Mouse (Mus musculus) kidney, embryonic 16.5 days (tissue): ENCODE results near the gene Map2k2. TPM values are rescaled to one million over a fixed set of nuclear protein-coding genes. Genes with fewer than 3 reads are reported as not detected.
A peak's percentile ranks its signal among the peaks of the same experiment; 100 is the strongest.
"Not testable (repeated sequence)": the region's sequence is repeated elsewhere in the genome, so short reads cannot be mapped to it uniquely, and the experiment has no call there.

Experiments used
- ATAC-seq: fragments of 200-750 bp; cut with Nextera tagmentation; 2 replicates; pipeline ENCODE4 v1.8.0; 2017; ENCODE audit warnings: moderate TSS enrichment; ENCODE audit not compliant: low FRiP score, low TSS enrichment
- H3K27ac ChIP-seq: fragments of 300-500 bp; sonication (generic); 2 replicates; pipeline ENCODE4 v1.5.1; 2014; ENCODE audit warnings: low read length
- H3K27me3 ChIP-seq: fragments of 300-500 bp; sonication (generic); 2 replicates; pipeline ENCODE4 v1.6.1; 2014; ENCODE audit warnings: low read length, control low read depth, mixed read lengths; ENCODE audit not compliant: insufficient read depth
- H3K36me3 ChIP-seq: fragments of 300-500 bp; sonication (generic); 2 replicates; pipeline ENCODE4 v1.6.1; 2014; ENCODE audit warnings: low read length, control low read depth, mixed read lengths; ENCODE audit not compliant: insufficient read depth
- H3K4me1 ChIP-seq: fragments of 300-500 bp; sonication (generic); 2 replicates; pipeline ENCODE4 v1.6.1; 2014; ENCODE audit warnings: low read length, control low read depth, mixed read lengths; ENCODE audit not compliant: insufficient read depth
- H3K4me2 ChIP-seq: fragments of 300-500 bp; sonication (generic); replicated peaks from 2 replicates; pipeline ENCODE4 v1.6.1; 2014; ENCODE audit warnings: low read depth, low read length
- H3K4me3 ChIP-seq: fragments of 300-500 bp; sonication (generic); 2 replicates; pipeline ENCODE4 v1.5.1; 2014; ENCODE audit warnings: mild to moderate bottlenecking, low read length
- H3K9ac ChIP-seq: fragments of 300-500 bp; sonication (generic); replicated peaks from 2 replicates; pipeline ENCODE4 v1.6.1; 2014; ENCODE audit warnings: low read length
- H3K9me3 ChIP-seq: fragments of 300-500 bp; sonication (generic); 2 replicates; pipeline ENCODE4 v1.6.1; 2016; ENCODE audit warnings: low read length, control low read depth
- WGBS: fragments of 180-500 bp; shearing (Covaris S2); extraction: QIAGEN DNeasy Blood & Tissue Kit; methylation state at CpG from one replicate; pipeline ENCODE4 v1.1.7; 2014; 5-methylcytosine and 5-hydroxymethylcytosine counted together
- polyA plus RNA-seq: library from polyadenylated mRNA; unstranded; fragments of >200 nt; fragmentation: Nextera tagmentation; extraction: Ambion mirVana; gene quantifications from 2 replicates; pipeline ENCODE4 v1.2.1, GENCODE M21; 2015

Map2k2 gene
- polyA plus RNA-seq, 1 experiment from 2014 or later: 195 TPM

DNA sequence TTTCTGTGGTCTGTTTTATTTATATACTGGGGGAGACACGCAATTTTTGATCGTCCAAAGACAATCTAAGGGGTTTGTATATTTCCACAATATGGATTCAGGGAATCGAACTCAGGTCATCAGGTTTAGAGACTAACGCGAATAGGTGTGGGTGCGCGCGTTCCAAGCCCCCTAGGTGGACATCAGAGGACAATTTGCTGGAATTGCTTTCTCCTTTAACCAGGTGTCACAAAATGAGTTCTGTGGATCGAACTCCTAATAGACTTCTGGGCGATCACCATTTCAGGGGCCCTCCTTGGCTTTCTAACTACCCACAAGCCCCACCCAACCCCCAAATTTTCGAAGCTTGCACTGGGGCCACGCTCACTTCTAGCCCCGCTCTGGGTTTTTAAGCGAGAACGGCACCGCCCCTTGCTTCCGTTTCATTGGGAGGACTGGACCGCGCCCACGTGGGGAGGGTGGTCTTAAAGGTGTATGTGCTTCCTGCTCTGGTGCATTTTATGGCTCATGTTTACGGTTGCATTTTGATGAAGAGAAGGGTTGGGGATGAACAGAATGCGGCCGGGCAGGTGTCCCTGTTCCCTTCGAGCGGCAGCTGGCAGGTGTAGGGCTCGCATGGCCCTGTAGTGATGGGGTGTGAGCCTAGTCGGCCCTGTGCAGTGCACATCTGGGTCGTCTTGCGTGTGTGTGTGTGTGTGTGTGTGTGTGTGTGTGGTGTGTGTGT is 63.0 kb downstream of the Map2k2 start:
- Histone ChIP-seq H3K9me3 (no peaks in the 10 kb centered on the region), H3K36me3 (peaks cover under 1% of the 10 kb centered on the region; the same call in 1 of the 2 replicates), H3K4me1 (peaks cover 37% of the 10 kb centered on the region), H3K4me2 (peak overlapping the region; percentile 61), H3K4me3 (peak overlapping the region; percentile 88), H3K9ac (peak overlapping the region; percentile 65), H3K27ac (peak overlapping the region; percentile 89), H3K27me3 (no peaks in the 10 kb centered on the region)
- WGBS: 2% methylated on average over 29 of the region's 29 CpGs
- ATAC-seq: peak; percentile 64

DNA sequence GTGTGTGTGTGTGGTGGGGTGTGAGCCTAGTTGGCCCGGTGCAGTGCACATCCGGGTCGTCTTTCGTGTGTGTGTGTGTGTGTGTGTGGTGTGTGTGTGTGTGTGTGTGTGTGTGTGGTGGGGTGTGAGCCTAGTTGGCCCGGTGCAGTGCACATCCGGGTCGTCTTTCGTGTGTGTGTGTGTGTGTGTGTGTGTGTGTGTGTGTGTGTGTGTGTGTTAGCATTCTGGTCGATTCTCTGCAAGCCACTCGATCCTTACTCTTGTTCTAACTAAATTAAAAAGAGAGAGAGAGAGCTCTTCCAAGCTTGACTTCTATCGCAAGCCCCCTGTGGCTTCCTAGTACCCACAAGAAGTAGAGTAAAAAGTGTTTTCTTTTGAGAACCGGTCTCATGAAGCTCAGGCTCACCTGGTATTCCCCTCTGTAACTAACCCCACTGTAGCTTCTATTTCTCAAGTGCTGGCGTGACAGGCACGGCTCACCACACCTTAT is 63.7 kb downstream of the Map2k2 start:
- WGBS: 37% methylated on average over 8 of the region's 14 CpGs
- H3K9me3 ChIP-seq, H3K36me3 ChIP-seq, H3K27me3 ChIP-seq, H3K4me3 ChIP-seq, H3K9ac ChIP-seq: not testable (repeated sequence)
- Histone ChIP-seq H3K4me1 (peaks cover 42% of the 10 kb centered on the region), H3K27ac (peak overlapping the region; percentile 32; the same call in 1 of the 2 replicates), H3K4me2 (peak overlapping the region; percentile 11)
- 0 out of 2 replicates have a peak, but pooled peaks have one; percentile 33 for ATAC-seq

DNA sequence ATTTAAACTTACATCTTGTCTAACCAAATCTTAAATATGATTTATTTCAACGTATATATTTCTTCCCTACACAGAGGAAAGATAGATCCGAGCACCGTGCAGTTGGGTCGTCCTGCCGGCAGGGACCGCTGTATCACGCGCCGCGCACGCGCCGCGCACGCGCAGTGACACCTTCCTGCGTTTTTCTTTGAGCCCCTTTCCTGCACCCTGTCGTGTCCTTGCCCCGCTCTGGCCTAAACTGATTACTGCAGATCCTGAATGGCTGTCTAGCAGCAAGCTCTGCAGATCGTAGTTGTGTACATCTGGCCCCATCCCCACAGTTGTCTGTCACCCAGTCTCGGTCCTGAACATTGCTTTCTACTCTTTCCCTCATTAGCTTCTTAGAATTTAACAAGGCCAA is 67.4 kb downstream of the Map2k2 start:
- Histone ChIP-seq H3K9me3 (no peaks in the 10 kb centered on the region), H3K27me3 (no peaks in the 10 kb centered on the region), H3K9ac (peak overlapping the region; percentile 67), H3K36me3 (peaks cover 10% of the 10 kb centered on the region), H3K4me3 (peak overlapping the region; percentile 12; the same call in 1 of the 2 replicates), H3K4me1 (peaks cover 42% of the 10 kb centered on the region), H3K27ac (peak overlapping the region; percentile 92), H3K4me2 (peak overlapping the region; percentile 43)
- ATAC-seq: 0 out of 2 replicates have a peak, but pooled peaks have one; percentile 3
- 4% methylated on average over 21 of the region's 21 CpGs for WGBS

DNA sequence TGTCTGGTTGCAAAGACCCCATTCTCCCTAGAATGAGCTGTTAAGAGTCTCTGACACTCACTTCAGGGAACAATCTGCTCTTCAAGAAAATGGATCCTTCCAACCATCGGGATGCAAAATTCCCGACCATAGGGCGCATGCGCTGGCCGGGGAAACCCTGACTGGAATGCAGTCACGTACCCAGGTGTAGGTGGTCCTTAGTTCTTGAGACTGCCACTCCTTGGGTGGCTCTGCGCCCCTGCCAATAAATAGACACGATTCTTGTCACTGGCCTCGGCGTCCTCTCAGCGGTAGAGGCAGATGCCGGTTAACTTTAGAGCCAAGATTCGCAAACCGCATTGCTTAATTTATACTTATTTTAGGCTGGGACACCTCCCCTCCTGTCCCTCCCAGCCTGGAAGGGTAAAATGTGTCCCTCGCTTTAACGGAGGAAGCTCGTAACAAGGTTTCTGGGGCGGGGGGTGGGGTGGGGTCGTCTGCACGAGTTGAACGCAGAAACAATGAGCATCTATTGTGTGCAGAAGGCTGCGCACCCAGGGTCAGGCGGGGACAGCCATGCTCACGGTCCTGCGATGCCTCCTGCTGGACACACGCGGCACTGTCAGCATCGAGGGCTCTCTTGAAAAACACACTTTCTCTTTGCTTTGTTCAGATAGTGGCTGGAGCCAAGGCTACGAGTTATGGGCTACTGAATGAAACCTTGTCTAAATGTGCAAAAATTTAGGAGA is 69.1 kb downstream of the Map2k2 start:
- WGBS: 2% methylated on average over 29 of the region's 29 CpGs
- H3K9ac ChIP-seq: peak overlapping the region; percentile 65
- H3K4me2 ChIP-seq: peak overlapping the region; percentile 71
- H3K27me3 ChIP-seq: no peaks in the 10 kb centered on the region
- H3K27ac ChIP-seq: peak overlapping the region; percentile 91
- no peaks in the 10 kb centered on the region for H3K9me3 ChIP-seq
- ATAC-seq: peak; percentile 36; the same call in 1 of the 2 replicates
- peaks cover 46% of the 10 kb centered on the region for H3K4me1 ChIP-seq
- peaks cover 26% of the 10 kb centered on the region for H3K36me3 ChIP-seq
- H3K4me3 ChIP-seq: peak overlapping the region; percentile 40

DNA sequence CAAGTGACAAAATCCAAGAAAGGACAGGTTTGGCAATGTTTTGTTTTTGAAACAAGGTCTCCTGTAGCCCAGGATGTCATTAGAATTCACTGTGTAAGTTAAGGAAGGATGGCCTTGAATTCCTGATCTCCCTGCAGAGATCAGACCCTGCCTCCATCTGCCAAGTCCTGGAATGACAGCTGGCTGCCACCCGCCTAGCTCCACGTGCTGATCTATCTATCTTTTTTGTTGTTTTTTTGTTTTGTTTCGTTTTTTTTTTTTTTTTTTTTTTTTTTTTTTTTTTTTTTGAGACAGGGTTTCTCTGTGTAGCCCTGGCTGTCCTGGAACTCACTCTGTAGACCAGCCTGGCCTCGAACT is 69.6 kb downstream of the Map2k2 start:
- Histone ChIP-seq H3K4me2 (peak overlapping the region; percentile 71), H3K36me3 (peaks cover 32% of the 10 kb centered on the region), H3K4me1 (peaks cover 46% of the 10 kb centered on the region), H3K4me3 (peak overlapping the region; percentile 40; the same call in 1 of the 2 replicates), H3K27ac (peak overlapping the region; percentile 91), H3K9ac (peak overlapping the region; percentile 65)
- ATAC-seq, H3K27me3 ChIP-seq, H3K9me3 ChIP-seq: not testable (repeated sequence)
- WGBS: 4% methylated on average over 4 of the region's 4 CpGs

DNA sequence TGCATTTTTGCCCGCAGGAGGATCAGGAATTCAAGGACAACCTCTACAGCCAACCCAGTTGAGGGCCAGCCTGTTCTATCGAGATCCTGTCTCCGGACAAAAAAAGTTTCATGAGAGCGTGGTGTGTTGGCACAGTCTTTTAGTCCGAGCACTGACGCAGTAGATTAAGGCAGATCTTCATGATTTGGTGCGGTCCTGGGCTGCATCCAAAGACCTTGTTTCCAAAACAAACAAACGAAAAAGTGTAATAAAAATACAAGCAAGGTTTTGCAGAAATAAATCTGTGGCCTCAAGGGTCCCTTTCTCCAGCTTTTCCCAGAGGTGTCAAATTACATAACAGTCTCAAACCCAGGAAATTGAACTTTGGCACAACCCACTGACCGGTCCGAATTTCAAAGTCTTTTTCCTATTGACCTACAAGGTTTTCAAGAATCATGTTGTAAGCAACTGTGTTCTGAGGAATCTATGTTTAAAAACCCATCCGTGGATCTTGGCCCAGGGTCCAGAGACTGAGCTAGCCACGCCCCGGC is 70.3 kb downstream of the Map2k2 start:
- Histone ChIP-seq H3K27ac (peak overlapping the region; percentile 91), H3K4me1 (peaks cover 46% of the 10 kb centered on the region), H3K9me3 (no peaks in the 10 kb centered on the region), H3K4me2 (peak overlapping the region; percentile 51), H3K4me3 (peak overlapping the region; percentile 100), H3K9ac (peak overlapping the region; percentile 10), H3K36me3 (peaks cover 38% of the 10 kb centered on the region), H3K27me3 (no peaks in the 10 kb centered on the region)
- WGBS: 3% methylated on average over 13 of the region's 13 CpGs
- peak; percentile 23 for ATAC-seq

DNA sequence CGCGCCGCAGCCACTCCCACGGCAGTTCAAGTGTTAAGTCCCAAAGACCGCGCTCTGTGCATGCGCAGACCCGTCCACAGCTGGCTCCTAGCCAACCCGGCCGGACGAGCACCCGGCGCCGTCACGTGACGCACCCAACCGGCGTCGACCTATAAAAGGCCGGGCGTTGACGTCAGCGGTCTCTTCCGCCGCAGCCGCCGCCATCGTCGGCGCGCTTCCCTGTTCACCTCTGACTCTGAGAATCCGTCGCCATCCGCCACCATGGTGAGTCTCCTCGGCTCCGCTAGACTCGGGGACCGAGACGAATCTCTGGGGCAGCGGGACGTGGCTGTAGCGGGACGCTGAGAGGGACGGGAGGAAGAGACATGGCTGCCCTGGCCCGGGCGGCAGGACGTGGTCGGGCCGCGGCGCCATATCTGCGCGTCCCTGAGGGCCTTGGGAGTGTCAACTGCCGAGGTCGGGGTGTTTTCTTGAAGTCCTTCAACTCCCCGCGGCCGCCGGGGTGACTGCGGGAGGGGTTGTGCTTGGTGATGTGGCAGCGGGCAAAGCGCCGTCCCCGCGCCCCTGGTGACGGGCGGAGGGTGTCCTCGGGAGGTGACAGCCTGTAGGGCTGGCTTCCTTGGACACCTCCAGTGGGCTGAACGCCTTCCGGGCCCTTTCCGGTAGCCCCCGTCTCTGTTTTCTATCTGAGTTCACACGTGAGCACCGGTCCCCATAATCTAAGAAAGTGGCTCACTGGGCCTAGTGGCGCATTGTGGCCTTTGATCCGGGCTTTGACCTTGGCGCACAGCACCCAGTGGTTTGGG is 71.0 kb downstream of the Map2k2 start, which contains the start of gene Eef2:
Eef2 (plus strand) TSS at position 166 of the 806 bp plus-strand sequence.
- Histone ChIP-seq H3K27ac (peak within 1 kb of the TSS; percentile 91), H3K27me3 (no peaks in the 10 kb centered on the region), H3K9me3 (no peaks in the 10 kb centered on the region), H3K36me3 (peaks cover 45% of the 10 kb centered on the region), H3K4me1 (peaks cover 46% of the 10 kb centered on the region), H3K4me3 (peak within 1 kb of the TSS; percentile 100), H3K9ac (peak within 1 kb of the TSS; percentile 99), H3K4me2 (peak within 1 kb of the TSS; percentile 97)
- under 1% methylated on average over 77 of the region's 77 CpGs for WGBS
- ATAC-seq: peak; percentile 85

DNA sequence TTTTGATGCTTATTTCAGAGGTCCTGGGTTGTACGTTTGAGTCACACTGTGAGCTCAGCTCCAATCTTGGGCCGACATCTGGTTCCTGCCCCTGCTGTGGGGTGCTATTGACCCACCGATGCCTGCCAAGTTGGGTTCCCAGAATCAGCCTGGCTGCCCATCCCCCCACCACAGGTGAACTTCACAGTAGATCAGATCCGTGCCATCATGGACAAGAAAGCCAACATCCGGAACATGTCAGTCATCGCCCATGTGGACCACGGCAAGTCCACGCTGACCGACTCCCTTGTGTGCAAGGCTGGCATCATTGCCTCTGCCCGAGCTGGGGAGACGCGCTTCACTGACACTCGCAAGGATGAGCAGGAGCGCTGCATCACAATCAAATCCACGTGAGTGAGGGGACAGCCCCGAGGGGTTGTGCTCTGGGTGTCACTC is 71.8 kb downstream of the Map2k2 start:
- Histone ChIP-seq H3K9ac (peak overlapping the region; percentile 99), H3K4me2 (peak overlapping the region; percentile 97), H3K27me3 (no peaks in the 10 kb centered on the region), H3K36me3 (peaks cover 53% of the 10 kb centered on the region), H3K4me3 (peak overlapping the region; percentile 100), H3K27ac (peak overlapping the region; percentile 91), H3K9me3 (no peaks in the 10 kb centered on the region), H3K4me1 (peaks cover 46% of the 10 kb centered on the region)
- no peak for ATAC-seq
- 4% methylated on average over 16 of the region's 16 CpGs for whole genome bisulfite sequencing
